Mouse (Mus musculus): Measurements from ENCODE around the gene Gart.

- TF ChIP-seq POLR2A (IDR thresholded peaks at IDR 0.05; ENCODE audit: insufficient read length, low read depth): no peak
- peak in 1 of 3 experiments; percentile 29 for TF ChIP-seq MYOG (IDR thresholded peaks at IDR 0.05; ENCODE audit: control insufficient read depth in 1 of 3, insufficient read depth in 1 of 3, insufficient read length in 2 of 3, low read depth in 2 of 3)
- TF ChIP-seq TCF12 (IDR thresholded peaks at IDR 0.05; ENCODE audit: insufficient read depth, poor library complexity, severe bottlenecking): no peak
Observed at GRCm38 (mm10) chr16:91587730-91588453, 58.9 kb downstream of the Gart start.

All from myocyte (in vitro differentiated cells).